13 mouse cellular contexts compared by ENCODE assay signal in genomic region chr5:73598943-73599695, GRCm38 (mm10). TPM values are rescaled to one million over a fixed set of nuclear protein-coding genes. Genes with fewer than 3 reads are reported as not detected.
DNase-seq lines count a peak whose midpoint lies in the region; ATAC-seq lines count a peak whose summit lies in the region.
"Had no signal": no experiment of that assay in that cellular context is flagged by ENCODE, and none has a peak within 500 bp of the region (broad histone marks: within the 10 kb centered on the region; RNA-seq: fewer than 3 reads in every experiment).

No protein-coding gene starts in this region.

- peak; percentile 40; the same call in 1 of the 2 replicates for ATAC-seq in hindbrain, embryonic 14.5 days (ENCODE audit: low FRiP score)
- ATAC-seq in megakaryocyte progenitor cell, adult 5-6 weeks (replicated peaks; ENCODE audit: poor library complexity), result no peak

- H3K4me1 ChIP-seq in hindbrain, embryonic 14.5 days (replicated peaks; ENCODE audit: control insufficient read depth, insufficient read depth, low read length), result peaks cover 4% of the 10 kb centered on the region; the same call in 1 of the 2 replicates
- H3K4me1 ChIP-seq: embryonic facial prominence, embryonic 15.5 days; limb, embryonic 15.5 days had no signal

- H3K4me3 ChIP-seq in hindbrain, embryonic 14.5 days (replicated peaks; ENCODE audit: low read length), result no peak overlapping the region
- H3K4me3 ChIP-seq: embryonic facial prominence, embryonic 15.5 days; heart, adult 2 months; limb, embryonic 15.5 days had no signal

- H3K36me3 ChIP-seq in hindbrain, embryonic 14.5 days (replicated peaks; ENCODE audit: control insufficient read depth, insufficient read depth), result no peaks in the 10 kb centered on the region
- H3K36me3 ChIP-seq: embryonic facial prominence, embryonic 15.5 days; limb, embryonic 15.5 days had no signal

- no peak overlapping the region for H3K9ac ChIP-seq in hindbrain, embryonic 14.5 days
- H3K9ac ChIP-seq: embryonic facial prominence, embryonic 15.5 days; limb, embryonic 15.5 days had no signal

- H3K4me2 ChIP-seq in hindbrain, embryonic 14.5 days (replicated peaks), result no peak overlapping the region
- H3K4me2 ChIP-seq: embryonic facial prominence, embryonic 15.5 days; limb, embryonic 15.5 days had no signal

- H3K27me3 ChIP-seq in hindbrain, embryonic 14.5 days (ENCODE audit: control insufficient read depth, insufficient read depth, low read length), result no peaks in the 10 kb centered on the region
- H3K27me3 ChIP-seq: embryonic facial prominence, embryonic 15.5 days; limb, embryonic 15.5 days had no signal

- no peaks in the 10 kb centered on the region for H3K9me3 ChIP-seq in hindbrain, embryonic 14.5 days (ENCODE audit: control insufficient read depth, low read length)
- H3K9me3 ChIP-seq: embryonic facial prominence, embryonic 15.5 days; limb, embryonic 15.5 days had no signal

- H3K27ac ChIP-seq in hindbrain, embryonic 14.5 days, result no peak overlapping the region; the same call in 1 of the 2 replicates
- H3K27ac ChIP-seq: embryonic facial prominence, embryonic 15.5 days; heart, adult 2 months; limb, embryonic 15.5 days had no signal

- DNase-seq in cerebellum, postnatal 10 days, result peak; percentile 29 to 41
- no peak for DNase-seq in cerebellum, postnatal 4 days (ENCODE audit: low spot score in 2 of 2)
- DNase-seq in testis, postnatal 10 days (ENCODE audit: low spot score), result peak; percentile 48
- DNase-seq in testis, postnatal 14 days (ENCODE audit: low spot score), result no peak
- no peak for DNase-seq in hindbrain, embryonic 14.5 days (ENCODE audit: low spot score)
- DNase-seq in skeletal muscle tissue, adult 2 months (ENCODE audit: low read depth, low spot score), result peak; percentile 2
- no peak for DNase-seq in ovary, postnatal 10 days (ENCODE audit: low spot score)
- DNase-seq: kidney, postnatal 36 days had no signal

- 70% methylated on average over 5 of the region's 5 CpGs for WGBS in hindbrain, embryonic 14.5 days

RNA-seq across cellular contexts. Expression of gene Lrrc66, which starts 33.2 kb away (rescaled TPM):
- not detected in 2 replicates for polyA plus RNA-seq in hindbrain, embryonic 14.5 days (2014; fragmentation: Nextera tagmentation; extraction: Ambion mirVana)
- total RNA-seq in megakaryocyte progenitor cell, adult 5-6 weeks (2015), result 0.96 and 1.4 TPM in 2 replicates
- total RNA-seq in megakaryocyte progenitor cell, adult 5-6 weeks (2017), result 0.96 and 10.0 TPM in 2 replicates
- total RNA-seq: heart, adult 2 months had no signal
- polyA plus RNA-seq: C2C12; embryonic facial prominence, embryonic 15.5 days had no signal

RNA-seq across cellular contexts. Expression of gene Sgcb, which starts 48.5 kb away (rescaled TPM):
- 42.1 and 50.3 TPM in 2 replicates for polyA plus RNA-seq in hindbrain, embryonic 14.5 days (2014; fragmentation: Nextera tagmentation; extraction: Ambion mirVana)
- total RNA-seq in megakaryocyte progenitor cell, adult 5-6 weeks (2015), result 4.4 and 7.3 TPM in 2 replicates
- total RNA-seq in megakaryocyte progenitor cell, adult 5-6 weeks (2017), result 3.7 and 4.3 TPM in 2 replicates

RNA-seq across cellular contexts. Expression of gene Spata18, which starts 52.1 kb away (rescaled TPM):
- polyA plus RNA-seq in hindbrain, embryonic 14.5 days (2014; fragmentation: Nextera tagmentation; extraction: Ambion mirVana), result 0.85 and 1.4 TPM in 2 replicates
- 0.07 TPM in 1 of 2 replicates, not detected in the other for total RNA-seq in megakaryocyte progenitor cell, adult 5-6 weeks (2015)
- total RNA-seq in megakaryocyte progenitor cell, adult 5-6 weeks (2017), result not detected in 2 replicates
- polyA plus RNA-seq: C2C12 had no signal

Comparison
In these comparisons a context has a peak if more than half of its experiments do, and no peak if none do; other contexts are left out.
1. DNase-seq: peak in cerebellum, postnatal 10 days (2 of 2), testis, postnatal 10 days (single experiment) and skeletal muscle tissue, adult 2 months (single experiment); none in cerebellum, postnatal 4 days (0 of 2), testis, postnatal 14 days (single experiment), hindbrain, embryonic 14.5 days (single experiment) and ovary, postnatal 10 days (single experiment).